Mouse (Mus musculus) forebrain, embryonic 10.5 days (tissue): ENCODE measurements around the gene Lysmd1. TPM values are rescaled to one million over a fixed set of nuclear protein-coding genes. Genes with fewer than 3 reads are reported as not detected.
A peak's percentile ranks its signal among the peaks of the same experiment; 100 is the strongest.

Source experiments
- DNase-seq: peaks from one replicate; pipeline ENCODE4 v3.0.0-alpha.2; 2017; ENCODE audit warnings: low spot score; ENCODE audit errors: extremely low spot score
- H3K27ac ChIP-seq: fragments of 300-500 bp; sonication (generic); 2 replicates; pipeline ENCODE4 v1.5.1; 2016; ENCODE audit warnings: mild to moderate bottlenecking
- H3K27me3 ChIP-seq: fragments of 300-500 bp; sonication (generic); 2 replicates; pipeline ENCODE4 v1.6.1; 2016; ENCODE audit warnings: mild to moderate bottlenecking; ENCODE audit not compliant: poor library complexity, severe bottlenecking
- H3K36me3 ChIP-seq: fragments of 300-500 bp; sonication (generic); replicated peaks from 2 replicates; pipeline ENCODE4 v1.6.1; 2016; ENCODE audit warnings: mild to moderate bottlenecking, moderate library complexity
- H3K4me1 ChIP-seq: fragments of 300-500 bp; sonication (generic); 2 replicates; pipeline ENCODE4 v1.6.1; 2016
- H3K4me3 ChIP-seq: fragments of 300-500 bp; sonication (generic); 2 replicates; pipeline ENCODE4 v1.5.1; 2016; ENCODE audit warnings: mild to moderate bottlenecking, moderate library complexity
- H3K9me3 ChIP-seq: fragments of 300-500 bp; sonication (generic); 2 replicates; pipeline ENCODE4 v1.6.1; 2016; ENCODE audit warnings: mild to moderate bottlenecking, moderate library complexity
- WGBS: fragments of 180-500 bp; shearing (Covaris S2); methylation state at CpG from one replicate; pipeline ENCODE4 v1.1.7; 2016; 5-methylcytosine and 5-hydroxymethylcytosine counted together
- polyA plus RNA-seq: library from polyadenylated mRNA; unstranded; fragments of >200 nt; fragmentation: Nextera tagmentation; extraction: Ambion mirVana; gene quantifications from 2 replicates; pipeline ENCODE4 v1.2.1, GENCODE M21; 2016

Lysmd1 gene
- polyA plus RNA-seq, 1 experiment from 2014 or later = 12.6 TPM

- Histone ChIP-seq H3K4me3 (no peak overlapping the region), H3K27ac (no peak overlapping the region), H3K4me1 (peaks cover 8% of the 10 kb centered on the region), H3K36me3 (peaks cover 14% of the 10 kb centered on the region), H3K9me3 (no peaks in the 10 kb centered on the region), H3K27me3 (no peaks in the 10 kb centered on the region)
- 91% methylated on average over 9 of the region's 9 CpGs for WGBS
- DNase-seq = no peak
These were observed 7.6 kb downstream of the Lysmd1 start for GRCm38 (mm10) chr3:95141474-95141873.

- no peak within 1 kb of the TSS for H3K27ac ChIP-seq
- 85% methylated on average over 10 of the region's 10 CpGs for WGBS
These were observed 8.2 kb downstream of the Lysmd1 start, which contains the start of gene Tnfaip8l2 for GRCm38 (mm10) chr3:95141952-95142616. Gene Tnfaip8l2 (minus strand): TSS chr3:95142360.

GRCm38 (mm10) chr3:95142617-95143011, 8.7 kb downstream of the Lysmd1 start:
- 6% methylated on average over 5 of the region's 5 CpGs for WGBS
- H3K4me3 ChIP-seq = no peak overlapping the region

More at GRCm38 (mm10) chr3:95141952-95142616, 8.2 kb downstream of the Lysmd1 start, which contains the start of gene Tnfaip8l2:
- Histone ChIP-seq H3K4me3 (no peak within 1 kb of the TSS), H3K27me3 (no peaks in the 10 kb centered on the region), H3K36me3 (peaks cover 14% of the 10 kb centered on the region), H3K4me1 (peaks cover 8% of the 10 kb centered on the region), H3K9me3 (no peaks in the 10 kb centered on the region)
- no peak for DNase-seq

GRCm38 (mm10) chr3:95147924-95148323, 14.0 kb downstream of the Lysmd1 start:
- H3K36me3 ChIP-seq = no peaks in the 10 kb centered on the region
- no peaks in the 10 kb centered on the region for H3K4me1 ChIP-seq
- WGBS = 59% methylated on average over 3 of the region's 3 CpGs
- no peaks in the 10 kb centered on the region for H3K9me3 ChIP-seq
- no peak for DNase-seq
- H3K27me3 ChIP-seq = no peaks in the 10 kb centered on the region
- no peak overlapping the region for H3K4me3 ChIP-seq
- no peak overlapping the region for H3K27ac ChIP-seq

More at GRCm38 (mm10) chr3:95142617-95143011, 8.7 kb downstream of the Lysmd1 start:
- H3K36me3 ChIP-seq = peaks cover 14% of the 10 kb centered on the region
- H3K27ac ChIP-seq = no peak overlapping the region
- H3K9me3 ChIP-seq = no peaks in the 10 kb centered on the region
- H3K4me1 ChIP-seq = peaks cover 8% of the 10 kb centered on the region
- H3K27me3 ChIP-seq = no peaks in the 10 kb centered on the region
- peak; percentile 80 for DNase-seq

- Histone ChIP-seq H3K4me3 (no peak overlapping the region), H3K4me1 (no peaks in the 10 kb centered on the region), H3K9me3 (no peaks in the 10 kb centered on the region), H3K27ac (no peak overlapping the region), H3K36me3 (no peaks in the 10 kb centered on the region), H3K27me3 (peaks cover 8% of the 10 kb centered on the region)
- no peak for DNase-seq
- WGBS = 59% methylated on average over 4 of the region's 4 CpGs
These were observed 20.0 kb downstream of the Lysmd1 start for GRCm38 (mm10) chr3:95153874-95154273.

GRCm38 (mm10) chr3:95159511-95159986, 25.7 kb downstream of the Lysmd1 start:
- peak overlapping the region; percentile 65 for H3K4me3 ChIP-seq
- H3K36me3 ChIP-seq = peaks cover 6% of the 10 kb centered on the region
- H3K4me1 ChIP-seq = peaks cover 45% of the 10 kb centered on the region
- WGBS = 8% methylated on average over 8 of the region's 8 CpGs
- H3K27me3 ChIP-seq = peaks cover 48% of the 10 kb centered on the region
- H3K9me3 ChIP-seq = no peaks in the 10 kb centered on the region
- 0 out of 2 replicates have a peak overlapping the region, but pooled peaks have one; percentile 81 for H3K27ac ChIP-seq
- DNase-seq = no peak

GRCm38 (mm10) chr3:95159987-95160963, 26.4 kb downstream of the Lysmd1 start, which contains the start of gene Sema6c:
Gene Sema6c (plus strand): TSS chr3:95160457.
- H3K4me1 ChIP-seq = peaks cover 45% of the 10 kb centered on the region
- peaks cover 13% of the 10 kb centered on the region for H3K36me3 ChIP-seq
- under 1% methylated on average over 66 of the region's 66 CpGs for WGBS
- H3K27ac ChIP-seq = peak within 1 kb of the TSS; percentile 81
- H3K27me3 ChIP-seq = peaks cover 48% of the 10 kb centered on the region
- H3K4me3 ChIP-seq = peak within 1 kb of the TSS; percentile 65
- H3K9me3 ChIP-seq = no peaks in the 10 kb centered on the region
- peak; percentile 88 for DNase-seq

- no peaks in the 10 kb centered on the region for H3K9me3 ChIP-seq
- H3K4me3 ChIP-seq = peak overlapping the region; percentile 65
- peaks cover 45% of the 10 kb centered on the region for H3K4me1 ChIP-seq
- WGBS = under 1% methylated on average over 30 of the region's 30 CpGs
- peaks cover 19% of the 10 kb centered on the region for H3K36me3 ChIP-seq
- DNase-seq = peak; percentile 40
- peaks cover 48% of the 10 kb centered on the region for H3K27me3 ChIP-seq
- peak overlapping the region; percentile 81 for H3K27ac ChIP-seq
These were observed 27.2 kb downstream of the Lysmd1 start for GRCm38 (mm10) chr3:95161041-95161551.

GRCm38 (mm10) chr3:95161618-95162344, 27.9 kb downstream of the Lysmd1 start:
- peak overlapping the region; percentile 81 for H3K27ac ChIP-seq
- H3K36me3 ChIP-seq = peaks cover 25% of the 10 kb centered on the region
- no peaks in the 10 kb centered on the region for H3K9me3 ChIP-seq
- DNase-seq = no peak
- peaks cover 45% of the 10 kb centered on the region for H3K4me1 ChIP-seq
- H3K4me3 ChIP-seq = peak overlapping the region; percentile 65
- H3K27me3 ChIP-seq = peaks cover 48% of the 10 kb centered on the region
- 7% methylated on average over 9 of the region's 9 CpGs for WGBS

- Histone ChIP-seq H3K4me3 (peak overlapping the region; percentile 65), H3K4me1 (peaks cover 45% of the 10 kb centered on the region), H3K27me3 (peaks cover 53% of the 10 kb centered on the region), H3K27ac (no peak overlapping the region), H3K9me3 (no peaks in the 10 kb centered on the region), H3K36me3 (peaks cover 30% of the 10 kb centered on the region)
- 55% methylated on average over 2 of the region's 2 CpGs for WGBS
- no peak for DNase-seq
These were observed 28.4 kb downstream of the Lysmd1 start for GRCm38 (mm10) chr3:95162345-95162628.

GRCm38 (mm10) chr3:95163419-95164255, 29.7 kb downstream of the Lysmd1 start:
- DNase-seq = no peak
- H3K27ac ChIP-seq = 0 out of 2 replicates have a peak overlapping the region, but pooled peaks have one; percentile 20

More at GRCm38 (mm10) chr3:95163419-95164255, 29.7 kb downstream of the Lysmd1 start:
- H3K9me3 ChIP-seq = no peaks in the 10 kb centered on the region
- peak overlapping the region; percentile 2; the same call in 1 of the 2 replicates for H3K4me3 ChIP-seq
- peaks cover 44% of the 10 kb centered on the region for H3K36me3 ChIP-seq
- peaks cover 45% of the 10 kb centered on the region for H3K4me1 ChIP-seq
- H3K27me3 ChIP-seq = peaks cover 59% of the 10 kb centered on the region
- 71% methylated on average over 11 of the region's 11 CpGs for WGBS
